Mouse (Mus musculus): Measurements from ENCODE around the gene Cacna2d1. TPM values are rescaled to one million over a fixed set of nuclear protein-coding genes. Genes with fewer than 3 reads are reported as not detected.

Gene Cacna2d1
- total RNA-seq, 2 experiments from 2014 or later, result 135 to 138 TPM

DNA sequence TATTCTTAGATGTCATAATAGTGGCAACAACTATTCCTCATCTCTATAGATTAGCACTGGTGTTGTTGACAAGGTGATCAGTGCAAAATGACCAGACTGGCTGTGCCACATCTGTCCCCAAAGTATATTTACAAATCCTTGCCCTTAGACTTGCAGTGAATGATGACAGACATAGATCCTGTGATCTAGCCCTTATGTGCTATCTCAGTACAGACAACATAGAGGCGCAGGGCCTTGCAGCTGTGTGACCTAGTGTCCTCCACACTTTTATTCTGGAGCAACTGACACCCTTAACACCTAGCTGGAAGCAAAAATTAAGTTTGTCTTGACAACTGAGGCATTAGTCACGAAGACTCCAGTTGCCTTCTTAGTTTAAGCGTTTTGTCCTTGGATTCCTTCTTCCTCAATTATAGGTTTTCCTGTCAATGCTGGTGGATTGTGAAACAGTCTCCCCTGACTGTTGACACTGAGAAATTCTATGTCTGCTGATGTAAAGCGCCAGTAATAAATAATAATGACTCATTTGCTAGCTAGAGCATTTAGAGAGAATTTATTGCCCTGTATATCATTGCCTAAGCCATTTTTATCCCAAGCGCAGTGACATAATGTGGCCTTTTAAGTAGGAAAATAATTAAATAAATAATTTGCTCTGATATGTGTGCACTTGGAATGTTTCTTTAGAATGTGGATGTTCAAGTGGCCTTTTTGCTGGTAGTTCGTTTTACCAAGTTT, 110.8 kb downstream of the Cacna2d1 start:
- intact Hi-C loops (cut with DNase I), result no loop called here
- no peak for DNase-seq

DNA sequence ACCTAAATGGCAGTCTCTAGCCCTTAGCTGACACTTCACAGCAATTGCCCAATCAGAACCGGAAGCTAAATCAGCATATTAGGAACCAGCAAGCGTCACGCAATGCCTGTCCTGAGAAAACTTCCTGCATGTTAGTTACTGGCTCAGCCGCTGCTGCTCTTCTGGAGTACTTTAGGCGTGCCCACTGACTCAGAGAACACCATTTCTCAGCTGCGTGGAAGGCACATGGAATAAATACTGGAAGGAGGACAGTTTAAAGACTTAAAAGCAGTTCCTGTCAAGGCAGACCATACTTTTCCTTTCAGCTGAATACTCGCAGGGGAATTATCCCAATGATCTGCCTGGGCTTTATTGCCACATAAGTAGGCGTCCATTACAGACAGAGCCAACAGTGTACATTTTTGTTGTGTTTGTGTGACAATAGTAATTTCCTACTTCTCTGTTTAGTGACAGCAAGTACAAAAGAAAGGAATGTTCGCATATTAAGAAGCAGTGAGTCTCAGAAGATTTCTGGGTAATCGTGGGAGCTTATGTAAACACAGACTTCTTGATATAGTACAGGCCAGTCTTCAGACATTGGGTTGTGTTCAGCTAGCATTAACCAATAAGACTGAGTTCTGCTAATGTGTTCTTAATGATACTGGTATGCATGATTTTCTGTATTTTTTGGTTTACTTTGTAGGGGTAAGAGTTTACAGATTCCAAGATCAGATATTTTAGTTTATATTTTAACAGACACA, 113.1 kb downstream of the Cacna2d1 start:
- intact Hi-C loops (cut with DNase I), result no loop called here
- DNase-seq, result no peak

DNA sequence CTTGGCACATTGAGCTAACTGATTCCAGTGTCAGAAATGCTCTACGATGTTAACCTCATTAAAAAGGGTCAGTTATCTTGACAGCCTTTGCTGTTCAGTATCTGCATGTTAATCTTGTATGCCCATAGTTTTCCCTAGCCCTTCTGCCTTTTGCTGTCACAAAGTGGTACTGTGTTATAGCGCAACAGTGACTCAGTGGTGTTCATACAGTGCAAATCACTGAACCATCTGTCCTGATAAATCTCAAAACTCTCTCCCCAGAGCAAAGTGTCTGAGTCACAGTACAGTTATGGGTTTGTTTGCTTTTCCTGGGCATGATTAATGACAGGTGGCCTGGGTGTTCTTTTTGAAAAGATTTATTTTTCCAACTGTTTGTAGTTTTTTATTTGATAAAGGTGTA, 122.3 kb downstream of the Cacna2d1 start:
- DNase-seq, result no peak
- intact Hi-C loops (cut with DNase I), result no loop called here

DNA sequence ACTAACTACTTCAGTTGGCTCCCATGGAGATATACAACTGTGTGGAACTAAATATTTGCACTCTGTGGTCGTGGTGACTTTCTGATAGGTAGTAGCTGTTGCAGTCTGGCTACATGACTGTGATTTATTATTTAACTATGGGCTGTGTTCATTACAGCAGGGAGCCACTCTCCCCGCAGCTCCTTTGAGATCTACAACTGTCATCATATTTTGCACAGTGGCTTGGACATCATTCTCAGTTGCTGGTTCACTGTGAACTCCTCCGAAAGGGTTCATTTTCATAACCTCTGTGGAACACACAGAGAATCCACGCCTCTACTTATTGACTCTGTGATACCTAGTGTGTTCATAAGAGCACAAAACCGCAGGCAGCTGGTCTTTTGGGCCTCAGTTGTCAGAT, 128.3 kb downstream of the Cacna2d1 start:
- DNase-seq, result no peak
- intact Hi-C loops (cut with DNase I), result no loop called here

DNA sequence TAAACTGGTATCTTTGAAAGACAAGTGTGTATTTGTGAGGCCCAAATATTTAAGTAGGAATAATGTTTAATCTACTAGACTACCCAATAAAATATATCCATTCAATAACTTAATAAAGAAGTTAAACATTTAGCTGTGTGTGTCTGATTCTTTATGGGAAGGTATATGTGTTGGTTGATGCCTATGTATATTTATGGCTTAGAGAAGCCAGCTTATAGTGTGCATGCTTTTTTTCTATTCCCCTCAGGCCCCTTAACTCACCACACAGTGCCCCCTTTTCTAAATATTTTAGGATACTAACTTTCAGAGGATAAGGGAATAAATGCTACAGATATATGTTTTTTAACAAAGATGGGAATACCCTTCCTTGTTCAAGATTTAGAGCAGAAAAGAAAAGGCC, 128.8 kb downstream of the Cacna2d1 start:
- intact Hi-C loops (cut with DNase I), result no loop called here
- DNase-seq, result no peak

DNA sequence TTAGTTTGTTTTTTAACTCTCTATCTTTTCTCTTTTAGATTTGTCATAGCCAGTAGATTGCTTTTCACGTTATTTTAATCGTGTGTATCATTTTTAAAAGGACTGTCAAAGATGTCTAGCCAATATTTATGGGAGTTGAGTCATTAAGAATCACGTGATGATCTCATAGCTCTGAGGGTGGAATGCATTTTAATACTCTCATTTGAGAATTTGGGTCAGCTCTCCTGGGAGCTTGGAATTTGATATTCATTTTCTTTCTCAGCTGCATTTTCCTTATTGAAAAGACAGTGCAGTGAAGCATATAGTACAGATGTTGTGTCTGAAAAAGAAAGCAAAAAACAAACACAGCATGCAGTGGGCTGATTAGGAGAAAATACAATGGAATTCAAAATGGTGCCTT, 129.5 kb downstream of the Cacna2d1 start:
- DNase-seq, result no peak
- intact Hi-C loops (cut with DNase I), result no loop called here

DNA sequence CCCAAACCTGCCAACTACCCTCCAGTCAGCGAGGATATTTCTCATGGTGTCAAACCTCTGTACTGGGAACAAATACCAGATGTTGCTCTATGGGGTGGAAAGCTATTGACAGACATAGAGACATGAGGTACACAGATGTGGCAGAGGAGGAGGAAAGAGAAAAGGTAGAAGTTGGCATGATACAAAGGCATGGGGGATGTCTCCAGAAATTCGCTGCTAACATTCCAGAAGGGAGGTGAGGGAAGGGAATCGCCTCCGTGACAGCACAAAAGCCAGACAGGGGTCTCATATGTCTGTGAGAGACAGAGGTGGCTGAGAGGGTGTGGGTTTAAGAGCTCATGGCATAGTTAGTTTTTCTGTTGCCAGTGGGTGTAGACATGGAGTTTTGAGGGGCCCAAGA, 131.3 kb downstream of the Cacna2d1 start:
- DNase-seq, result no peak
- intact Hi-C loops (cut with DNase I), result no loop called here

DNA sequence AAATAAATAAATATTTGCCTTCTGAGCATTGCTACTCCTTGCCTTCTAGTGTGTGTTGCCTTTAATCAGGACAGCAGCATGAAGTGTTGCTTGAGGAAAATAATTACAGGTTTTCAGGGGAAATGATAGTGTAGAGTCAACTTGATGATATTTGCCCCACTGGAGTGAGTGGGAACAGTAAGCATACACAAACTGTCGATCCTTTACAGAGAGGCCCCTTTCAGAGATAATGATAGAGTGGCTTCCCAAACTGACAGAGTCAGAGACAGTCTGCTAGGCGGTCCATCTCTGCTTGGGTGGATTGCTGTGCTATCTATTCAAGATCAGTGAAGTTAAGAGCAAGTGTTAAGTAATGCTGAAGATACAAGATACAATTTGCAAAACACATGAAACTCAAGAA, 147.8 kb downstream of the Cacna2d1 start:
- DNase-seq, result no peak
- intact Hi-C loops (cut with DNase I), result no loop called here

DNA sequence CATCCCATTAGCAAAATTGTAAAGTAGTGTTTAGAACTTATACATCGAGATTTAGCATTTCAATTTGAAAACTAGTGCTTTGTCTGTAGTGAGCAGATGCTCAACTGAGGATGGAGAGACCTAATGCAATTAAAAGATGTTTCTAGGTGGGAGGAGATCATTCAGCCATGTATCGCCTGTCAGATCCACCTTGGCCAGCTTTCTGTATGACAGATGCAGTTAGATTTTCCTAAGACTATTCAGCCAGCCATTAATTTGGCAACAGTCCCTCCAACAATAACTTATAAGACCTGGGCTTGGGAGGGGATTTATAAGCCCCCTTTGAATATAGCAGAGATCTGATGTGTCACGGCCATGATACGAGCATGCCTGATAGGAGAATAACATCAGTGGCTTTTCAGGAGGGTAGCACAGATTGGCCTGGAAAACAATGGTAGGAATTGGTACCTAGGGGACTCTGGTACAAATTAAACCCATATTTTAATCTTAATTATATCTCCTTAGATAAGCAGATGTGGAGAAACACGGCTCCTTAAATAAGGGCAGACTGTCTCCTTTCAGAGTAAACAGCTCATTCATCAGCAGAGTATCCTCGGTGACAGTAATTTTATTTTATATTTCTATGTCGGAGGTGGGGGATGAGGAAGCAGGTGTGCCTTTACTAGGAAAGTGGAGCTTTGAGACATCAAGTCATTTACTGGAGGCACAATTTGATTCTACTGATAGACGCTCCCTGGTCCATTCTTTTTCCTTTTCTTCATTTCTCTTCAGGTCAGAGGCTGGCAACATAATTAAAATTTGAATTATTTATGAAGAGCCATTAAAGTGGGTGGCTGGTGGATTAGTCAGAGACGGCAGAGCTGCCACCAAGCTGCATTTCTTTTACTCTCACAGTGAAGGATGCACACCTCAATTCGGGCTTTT, 152.8 kb downstream of the Cacna2d1 start:
- DNase-seq, result peak; percentile 38
- intact Hi-C loops (cut with DNase I), result no loop called here

DNA sequence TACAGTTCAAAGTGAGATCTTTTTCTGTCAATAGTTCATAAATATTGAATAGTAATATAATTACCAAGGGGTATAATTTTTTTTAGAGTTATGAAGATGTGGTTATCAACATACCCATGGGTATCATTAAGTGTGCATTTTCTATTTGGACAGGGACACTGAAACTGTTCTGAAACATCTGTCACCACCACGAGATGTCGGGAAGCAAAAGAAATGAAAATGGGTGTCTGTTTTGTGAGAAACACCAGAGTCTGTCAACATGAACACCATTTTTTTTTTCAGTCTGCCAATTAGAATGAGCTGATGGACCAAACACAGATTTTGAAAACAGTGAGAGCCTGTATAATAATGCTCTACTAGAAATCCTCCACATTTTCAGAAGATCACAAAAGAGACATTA, 153.5 kb downstream of the Cacna2d1 start:
- intact Hi-C loops (cut with DNase I), result no loop called here
- DNase-seq, result no peak

DNA sequence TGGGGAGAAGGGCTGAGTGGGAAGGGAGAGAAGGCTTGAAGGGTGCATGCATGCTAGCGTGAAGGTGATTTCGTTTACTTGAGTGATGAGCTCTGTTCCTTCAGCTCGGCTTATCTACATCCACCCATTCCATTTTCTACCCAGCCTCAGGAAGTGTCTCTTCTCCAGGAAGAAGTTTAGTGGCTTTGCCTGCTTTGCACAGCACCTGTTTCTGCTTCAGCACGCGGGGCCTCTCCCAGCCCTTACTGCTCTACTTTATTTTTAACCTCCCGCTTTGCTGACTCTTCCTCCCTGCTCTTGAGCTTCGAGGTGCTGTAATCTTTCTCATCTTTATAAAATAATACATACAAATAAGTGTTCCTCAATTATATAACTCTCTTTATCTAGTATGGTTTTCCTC, 158.0 kb downstream of the Cacna2d1 start:
- intact Hi-C loops (cut with DNase I), result no loop called here
- DNase-seq, result no peak

DNA sequence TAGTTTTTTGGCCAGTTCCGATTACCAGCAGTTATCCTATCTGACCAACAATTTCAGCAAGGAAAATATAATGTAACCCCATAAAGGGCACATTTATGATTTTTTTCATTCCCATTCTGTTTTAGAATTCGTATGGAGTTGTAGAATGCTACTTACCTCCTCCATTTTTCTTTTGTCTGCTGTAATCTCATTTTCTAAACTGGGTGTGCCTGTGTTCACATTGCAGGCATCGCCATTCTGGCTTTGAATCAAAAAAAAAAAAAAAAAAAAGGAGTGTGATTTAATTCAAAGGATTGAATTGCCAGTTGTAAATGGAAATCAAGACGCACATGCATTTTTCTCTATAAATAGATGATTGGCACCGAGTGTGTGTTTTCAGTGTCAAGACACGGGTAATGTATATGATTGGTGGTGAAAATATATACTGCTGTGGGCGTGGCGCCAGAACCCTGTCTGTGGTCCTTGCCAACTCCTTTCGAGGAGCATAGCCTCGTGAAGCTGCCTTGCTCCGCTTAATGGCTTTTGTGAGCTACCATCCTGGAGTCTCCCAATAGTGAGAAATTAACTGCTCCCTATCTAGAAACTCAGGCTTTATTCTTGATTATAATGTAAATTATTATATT, 158.7 kb downstream of the Cacna2d1 start:
- intact Hi-C loops (cut with DNase I), result no loop called here
- peak; percentile 78 for DNase-seq

DNA sequence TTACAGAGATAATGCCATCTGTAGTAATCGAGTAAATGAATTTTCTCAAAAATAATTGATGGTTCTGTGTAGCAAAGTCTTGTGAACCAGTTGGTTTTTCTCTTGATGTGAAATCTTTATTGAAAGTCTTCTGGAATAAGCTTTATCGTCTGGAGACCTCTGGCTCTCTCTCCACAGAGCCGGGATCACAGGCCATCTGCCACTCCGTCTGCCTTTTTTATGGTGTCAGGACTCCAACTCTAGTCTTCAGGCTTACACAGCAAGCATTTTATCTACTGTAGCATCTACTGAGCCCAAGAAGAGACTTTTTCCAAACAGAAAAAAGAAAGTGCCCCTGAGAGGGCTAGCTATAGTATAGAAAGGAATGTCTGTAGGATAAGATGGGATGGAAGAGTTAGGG, 160.9 kb downstream of the Cacna2d1 start:
- peak; percentile 54 for DNase-seq

DNA sequence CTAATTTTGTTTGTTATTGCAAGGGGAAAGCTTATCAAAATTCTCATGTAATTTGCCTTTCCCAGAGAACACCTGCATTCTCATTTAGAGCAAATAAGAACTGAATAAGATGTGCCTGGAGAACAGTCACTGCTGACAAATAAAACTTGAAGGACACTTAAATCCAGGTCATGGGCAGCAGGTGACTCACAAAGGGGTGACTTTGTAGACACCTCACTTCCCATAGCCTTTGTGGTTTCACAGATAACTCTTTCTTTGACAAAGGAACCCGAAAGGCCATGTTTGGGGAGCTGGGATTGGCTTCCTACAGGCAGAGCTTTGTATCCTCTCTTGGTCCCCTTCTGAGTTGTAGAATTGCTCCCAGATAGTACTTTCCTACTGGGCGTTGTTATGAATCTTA, 164.3 kb downstream of the Cacna2d1 start:
- DNase-seq, result no peak
- intact Hi-C loops (cut with DNase I), result no loop called here

More for the DNA sequence above, 160.9 kb downstream of the Cacna2d1 start:
- intact Hi-C loops (cut with DNase I), result no loop called here

DNA sequence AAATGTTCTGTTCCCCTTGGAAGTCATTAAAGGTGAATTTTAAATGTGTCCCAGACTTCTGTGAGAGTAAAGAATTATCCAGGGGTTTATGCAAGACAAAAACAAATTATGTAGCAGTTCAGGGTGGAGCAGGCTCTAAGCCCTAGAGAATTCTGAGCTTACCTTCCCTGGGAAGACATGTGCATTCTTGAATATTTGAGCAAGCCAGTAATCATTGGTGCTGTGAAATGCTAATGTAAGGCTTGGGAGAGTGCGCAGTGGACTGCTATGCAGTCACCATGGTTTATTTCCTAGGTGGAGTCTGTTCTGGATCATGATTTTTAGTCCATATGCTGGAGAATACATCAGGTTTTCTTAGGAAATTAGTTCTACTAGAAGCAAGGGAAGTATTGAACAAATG, 167.3 kb downstream of the Cacna2d1 start:
- intact Hi-C loops (cut with DNase I), result no loop called here

DNA sequence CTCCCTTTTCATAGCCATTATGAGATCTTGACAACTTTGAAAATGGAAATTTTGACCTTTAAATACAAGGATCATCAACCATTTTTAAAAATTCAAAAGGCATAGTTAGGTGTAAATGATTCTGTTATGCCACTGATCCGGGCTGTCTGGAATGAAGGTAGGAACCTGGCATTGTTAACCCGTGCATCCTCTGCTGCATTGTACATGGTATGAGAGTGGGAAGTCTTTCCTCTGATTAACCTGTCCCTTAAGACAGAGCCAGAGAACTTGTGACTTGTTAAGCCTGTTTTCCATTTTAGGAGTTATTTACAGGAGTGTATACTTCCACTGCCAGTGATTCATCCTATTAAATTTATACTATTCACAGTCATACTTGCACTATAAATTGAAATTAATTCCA, 171.2 kb downstream of the Cacna2d1 start:
- no peak for DNase-seq
- intact Hi-C loops (cut with DNase I), result no loop called here

More for the DNA sequence above, 167.3 kb downstream of the Cacna2d1 start:
- DNase-seq, result no peak

DNA sequence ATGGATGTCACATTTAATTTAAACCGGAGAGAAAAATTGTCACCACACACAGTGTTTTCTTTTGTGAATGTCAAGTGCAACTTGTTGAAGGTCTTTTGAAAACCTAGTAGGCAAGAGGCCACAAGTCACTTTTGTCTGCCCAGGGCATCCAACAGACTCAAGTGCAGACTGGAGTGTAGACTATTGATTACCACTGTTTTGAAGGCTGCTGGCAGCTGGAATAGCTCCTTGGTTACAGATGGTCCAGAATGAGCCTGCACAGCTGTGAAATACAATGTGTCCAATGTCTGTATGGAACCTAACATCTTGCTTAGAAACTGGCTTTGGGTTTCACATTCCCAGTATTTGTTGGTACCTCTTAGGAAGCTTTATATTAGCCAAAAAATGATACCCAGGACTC, 176.2 kb downstream of the Cacna2d1 start:
- no peak for DNase-seq
- intact Hi-C loops (cut with DNase I), result no loop called here

DNA sequence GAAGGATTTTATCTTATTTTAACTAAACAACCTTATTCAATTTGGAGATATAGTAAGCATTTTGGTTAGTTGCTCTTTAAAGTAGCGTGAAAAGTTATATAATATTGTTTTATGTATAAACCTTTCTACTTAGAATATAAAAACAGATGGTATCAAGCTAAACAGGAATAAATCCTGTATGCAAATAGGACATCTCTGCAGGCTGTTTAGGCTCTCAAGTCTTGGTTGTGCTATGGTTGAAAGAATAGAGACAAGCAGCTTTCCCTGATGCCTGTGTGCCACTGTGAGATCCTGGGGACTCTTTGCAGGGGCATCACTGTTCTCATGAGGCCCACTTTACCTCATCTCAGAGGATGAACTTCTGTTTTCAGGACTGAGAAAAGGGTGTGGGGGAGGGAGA, 179.4 kb downstream of the Cacna2d1 start:
- DNase-seq, result no peak
- intact Hi-C loops (cut with DNase I), result no loop called here

DNA sequence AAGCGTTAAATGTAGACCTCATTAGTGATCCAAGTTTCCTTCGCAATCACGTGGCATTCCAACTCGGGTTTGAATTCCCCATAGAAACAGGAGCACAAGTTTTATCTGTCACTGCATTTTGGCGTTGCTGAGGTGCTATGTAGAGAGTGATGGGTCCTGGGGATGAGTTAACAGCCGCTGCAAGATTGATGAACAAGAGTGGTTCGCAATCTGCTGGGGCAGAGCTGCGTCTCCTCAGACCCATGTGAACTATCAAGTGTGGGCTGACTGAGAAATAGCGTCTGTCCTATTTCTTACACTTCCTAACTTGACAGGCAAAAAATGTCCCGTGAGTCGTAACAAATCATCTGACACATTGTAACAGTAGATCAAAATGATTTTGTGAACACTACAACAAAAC, 186.8 kb downstream of the Cacna2d1 start:
- no peak for DNase-seq
- intact Hi-C loops (cut with DNase I), result no loop called here

DNA sequence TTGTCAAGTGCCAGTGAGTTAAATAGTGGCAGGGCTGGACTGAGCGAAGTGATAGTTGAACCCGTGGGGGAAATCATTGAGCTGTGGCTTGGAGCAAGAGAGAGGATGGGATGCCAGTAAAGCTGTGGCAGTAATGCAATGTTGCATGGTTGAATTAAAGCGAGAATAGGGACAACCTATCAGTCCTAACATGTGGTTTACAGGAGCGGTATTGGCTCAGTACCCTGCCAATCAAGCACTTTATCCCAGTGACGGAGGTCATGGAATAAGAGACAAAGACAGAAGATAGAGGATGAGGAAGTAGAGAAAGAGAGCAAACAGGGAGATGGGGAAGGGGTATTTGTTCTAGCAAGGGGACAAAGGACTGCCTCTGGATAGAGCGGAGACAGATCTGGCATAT, 187.6 kb downstream of the Cacna2d1 start:
- intact Hi-C loops (cut with DNase I), result no loop called here
- peak; percentile 26 for DNase-seq
